Mouse (Mus musculus) bone marrow, adult 2 months (tissue): Measurements from ENCODE around the gene Pakap.

Source experiments
- CTCF ChIP-seq: fragments of 200-500 bp; IDR thresholded peaks from 2 replicates; pipeline ENCODE4 v1.5.1; 2011; ENCODE audit warnings: low read length, control low read depth; ENCODE audit not compliant: control insufficient read depth, insufficient read depth
- POLR2A ChIP-seq: fragments of 200-500 bp; IDR thresholded peaks from 2 replicates; pipeline ENCODE4 v1.6.1; 2011; ENCODE audit warnings: low read depth, mild to moderate bottlenecking, control low read depth, low read length, borderline replicate concordance; ENCODE audit not compliant: control insufficient read depth

DNA sequence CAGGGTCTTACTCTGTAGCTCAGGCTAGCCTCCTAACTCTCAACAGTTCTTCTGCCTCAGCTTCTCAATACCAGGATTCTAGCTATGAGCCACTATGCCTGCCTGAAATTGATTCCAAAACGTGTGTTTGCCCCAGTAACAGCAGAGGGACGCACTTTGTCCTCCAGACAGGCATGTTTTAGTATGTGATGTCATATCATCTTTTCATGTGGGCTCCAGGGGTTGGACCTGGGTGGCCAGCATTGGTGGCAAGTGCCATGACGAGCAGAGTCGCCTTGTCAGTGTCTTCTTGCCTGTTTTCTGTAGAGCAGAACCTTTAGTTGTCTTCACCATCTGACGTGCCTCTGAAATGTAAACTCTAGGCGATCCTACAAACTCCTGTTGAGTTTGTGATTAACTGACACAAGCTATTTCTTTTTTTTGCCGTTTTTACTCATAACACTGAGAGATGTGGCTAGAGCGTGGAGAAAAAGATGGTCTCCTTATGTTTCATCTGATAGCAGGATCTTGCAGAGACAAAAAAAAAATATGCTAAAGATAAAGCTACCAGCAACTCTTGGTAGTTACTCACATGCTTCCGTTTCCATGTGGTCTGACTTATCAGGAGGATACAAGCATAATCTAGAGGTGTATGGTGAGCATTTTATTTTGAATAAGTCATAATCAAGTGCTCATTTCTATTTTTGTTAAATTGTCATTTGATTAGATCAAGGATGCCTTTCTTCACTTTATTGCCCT is 229.7 kb downstream of the Pakap start:
- no peak for TF ChIP-seq CTCF
- no peak for TF ChIP-seq POLR2A
